Mouse (Mus musculus): Measurements from ENCODE around the gene Polm. TPM values are rescaled to one million over a fixed set of nuclear protein-coding genes. Genes with fewer than 3 reads are reported as not detected.

The Polm gene
- polyA plus RNA-seq, 1 experiment, result 34.2 TPM

GRCm38 (mm10) chr11:5801511-5801910 is 36.3 kb downstream of the Polm start:
- DNase-seq, result no peak
- TF ChIP-seq POLR2A (IDR thresholded peaks at IDR 0.05; ENCODE audit: borderline replicate concordance, extremely low read depth, low read depth, low read length) (no peak), CTCF (IDR thresholded peaks at IDR 0.05; ENCODE audit: insufficient read depth, low read length) (no peak)
- 91% methylated on average over 16 of the region's 16 CpGs for WGBS
- Histone ChIP-seq H3K4me1 (ENCODE audit: control insufficient read depth, insufficient read depth, low read length) (peaks cover 15% of the 10 kb centered on the region), H3K4me3 (replicated peaks; ENCODE audit: extremely low read depth, low read depth, low read length) (no peak overlapping the region)

- no peak for TF ChIP-seq CTCF (IDR thresholded peaks at IDR 0.05; ENCODE audit: insufficient read depth, low read length)
- TF ChIP-seq POLR2A (IDR thresholded peaks at IDR 0.05; ENCODE audit: borderline replicate concordance, extremely low read depth, low read depth, low read length), result no peak
- Histone ChIP-seq H3K4me1 (ENCODE audit: control insufficient read depth, insufficient read depth, low read length) (peaks cover 15% of the 10 kb centered on the region), H3K4me3 (replicated peaks; ENCODE audit: extremely low read depth, low read depth, low read length) (no peak overlapping the region)
- peak; percentile 73 for DNase-seq
- 58% methylated on average over 17 of the region's 17 CpGs for WGBS
Measured at GRCm38 (mm10) chr11:5799621-5800490, 38.0 kb downstream of the Polm start.

- 96% methylated on average over 5 of the region's 5 CpGs for WGBS
- TF ChIP-seq POLR2A (IDR thresholded peaks at IDR 0.05; ENCODE audit: borderline replicate concordance, extremely low read depth, low read depth, low read length) (no peak), CTCF (IDR thresholded peaks at IDR 0.05; ENCODE audit: insufficient read depth, low read length) (no peak)
- Histone ChIP-seq H3K4me1 (ENCODE audit: control insufficient read depth, insufficient read depth, low read length) (peaks cover 15% of the 10 kb centered on the region), H3K4me3 (replicated peaks; ENCODE audit: extremely low read depth, low read depth, low read length) (no peak overlapping the region)
- DNase-seq, result no peak
Measured at GRCm38 (mm10) chr11:5797928-5798327, 39.9 kb downstream of the Polm start.

GRCm38 (mm10) chr11:5797371-5797770 is 40.4 kb downstream of the Polm start:
- peaks cover 12% of the 10 kb centered on the region for H3K4me1 ChIP-seq (ENCODE audit: control insufficient read depth, insufficient read depth, low read length)
- 82% methylated on average over 11 of the region's 11 CpGs for whole genome bisulfite sequencing

GRCm38 (mm10) chr11:5796939-5797338 is 40.9 kb downstream of the Polm start:
- no peak for DNase-seq
- 87% methylated on average over 15 of the region's 15 CpGs for WGBS
- no peak for TF ChIP-seq POLR2A (IDR thresholded peaks at IDR 0.05; ENCODE audit: borderline replicate concordance, extremely low read depth, low read depth, low read length)
- H3K4me3 ChIP-seq (replicated peaks; ENCODE audit: extremely low read depth, low read depth, low read length), result no peak overlapping the region
- H3K4me1 ChIP-seq (ENCODE audit: control insufficient read depth, insufficient read depth, low read length), result peaks cover 11% of the 10 kb centered on the region

More at GRCm38 (mm10) chr11:5797371-5797770, 40.4 kb downstream of the Polm start:
- DNase-seq, result no peak
- TF ChIP-seq CTCF (IDR thresholded peaks at IDR 0.05; ENCODE audit: insufficient read depth, low read length), result no peak
- no peak for TF ChIP-seq POLR2A (IDR thresholded peaks at IDR 0.05; ENCODE audit: borderline replicate concordance, extremely low read depth, low read depth, low read length)
- no peak overlapping the region for H3K4me3 ChIP-seq (replicated peaks; ENCODE audit: extremely low read depth, low read depth, low read length)

- 77% methylated on average over 7 of the region's 7 CpGs for WGBS
- TF ChIP-seq POLR2A (IDR thresholded peaks at IDR 0.05; ENCODE audit: borderline replicate concordance, extremely low read depth, low read depth, low read length), result no peak
- no peak for TF ChIP-seq CTCF (IDR thresholded peaks at IDR 0.05; ENCODE audit: insufficient read depth, low read length)
- H3K4me1 ChIP-seq (ENCODE audit: control insufficient read depth, insufficient read depth, low read length), result peaks cover 6% of the 10 kb centered on the region
- DNase-seq, result no peak
- no peak overlapping the region for H3K4me3 ChIP-seq (replicated peaks; ENCODE audit: extremely low read depth, low read depth, low read length)
Measured at GRCm38 (mm10) chr11:5795706-5796105, 42.1 kb downstream of the Polm start.

- H3K4me1 ChIP-seq (ENCODE audit: control insufficient read depth, insufficient read depth, low read length), result peaks cover 4% of the 10 kb centered on the region; the same call in 1 of the 2 replicates
- H3K4me3 ChIP-seq (replicated peaks; ENCODE audit: extremely low read depth, low read depth, low read length), result no peak overlapping the region
- no peak for DNase-seq
- TF ChIP-seq POLR2A (IDR thresholded peaks at IDR 0.05; ENCODE audit: borderline replicate concordance, extremely low read depth, low read depth, low read length), result no peak
- WGBS, result 72% methylated on average over 9 of the region's 9 CpGs
Measured at GRCm38 (mm10) chr11:5795290-5795689, 42.5 kb downstream of the Polm start.

- H3K4me3 ChIP-seq (replicated peaks; ENCODE audit: extremely low read depth, low read depth, low read length), result no peak overlapping the region
- DNase-seq, result no peak
- H3K4me1 ChIP-seq (ENCODE audit: control insufficient read depth, insufficient read depth, low read length), result peaks cover 3% of the 10 kb centered on the region; the same call in 1 of the 2 replicates
- TF ChIP-seq CTCF (IDR thresholded peaks at IDR 0.05; ENCODE audit: insufficient read depth, low read length), result no peak
- no peak for TF ChIP-seq POLR2A (IDR thresholded peaks at IDR 0.05; ENCODE audit: borderline replicate concordance, extremely low read depth, low read depth, low read length)
- WGBS, result 85% methylated on average over 1 of the region's 1 CpGs
Measured at GRCm38 (mm10) chr11:5790431-5790830, 47.4 kb downstream of the Polm start.

GRCm38 (mm10) chr11:5789754-5790333 is 48.0 kb downstream of the Polm start:
- Histone ChIP-seq H3K4me1 (ENCODE audit: control insufficient read depth, insufficient read depth, low read length) (peaks cover 3% of the 10 kb centered on the region; the same call in 1 of the 2 replicates), H3K4me3 (replicated peaks; ENCODE audit: extremely low read depth, low read depth, low read length) (no peak overlapping the region)
- no peak for TF ChIP-seq POLR2A (IDR thresholded peaks at IDR 0.05; ENCODE audit: borderline replicate concordance, extremely low read depth, low read depth, low read length)
- TF ChIP-seq CTCF (IDR thresholded peaks at IDR 0.05; ENCODE audit: insufficient read depth, low read length), result no peak
- DNase-seq, result no peak
- WGBS, result 45% methylated on average over 3 of the region's 3 CpGs

All from lung, adult 2 months (tissue).